ENCODE assay signal across 21 mouse cellular contexts in the genomic region with DNA sequence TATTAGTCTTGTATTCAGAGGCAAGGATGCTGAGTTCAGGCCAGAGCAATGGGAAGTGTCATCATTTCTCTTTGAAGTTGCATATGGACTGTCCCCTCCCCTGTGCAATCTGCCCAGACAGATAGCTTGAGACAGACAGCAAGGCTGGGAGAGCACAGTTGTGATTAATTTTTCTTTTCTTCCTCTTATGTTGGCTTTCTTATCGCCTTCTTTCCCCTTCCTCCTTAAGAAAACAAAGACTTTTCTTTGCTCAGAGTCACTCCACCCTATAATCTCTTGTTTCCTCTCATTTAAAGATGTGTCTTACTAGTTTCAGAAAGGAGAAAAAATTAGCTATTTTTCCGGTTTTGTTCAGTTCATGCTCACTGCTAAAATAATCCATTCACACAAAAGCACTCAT.
"Had no signal": no experiment of that assay in that cellular context is flagged by ENCODE, and none has a peak within 500 bp of the region (broad histone marks: within the 10 kb centered on the region; RNA-seq: fewer than 3 reads in every experiment).

No protein-coding gene starts in this region.

- H3K9ac ChIP-seq: liver, embryonic 13.5 days; liver, embryonic 15.5 days; liver, postnatal 0 days; midbrain, embryonic 12.5 days; neural tube, embryonic 13.5 days; neural tube, embryonic 15.5 days had no signal

- H3K4me1 ChIP-seq: liver, embryonic 13.5 days; liver, embryonic 15.5 days; midbrain, embryonic 10.5 days; midbrain, embryonic 12.5 days; neural tube, embryonic 13.5 days; neural tube, embryonic 15.5 days had no signal

- H3K4me2 ChIP-seq: liver, embryonic 11.5 days; liver, embryonic 13.5 days; liver, embryonic 15.5 days; midbrain, embryonic 12.5 days; neural tube, embryonic 13.5 days; neural tube, embryonic 15.5 days had no signal

- DNase-seq: liver; liver, embryonic 13.5 days; liver, postnatal 0 days; midbrain, embryonic 14.5 days; retina, postnatal 1 day; right cerebral cortex, adult 18-20 months; right cerebral cortex, postnatal 25 days; right cerebral cortex, postnatal 4 days; spleen, adult 18-20 months; thymus, adult 18-20 months; thymus, postnatal 14 days; thymus, postnatal 36 days had no signal

- ATAC-seq: liver, postnatal 0 days; midbrain, embryonic 16.5 days had no signal

- H3K27ac ChIP-seq: liver, embryonic 13.5 days; liver, embryonic 15.5 days; macrophage; midbrain, embryonic 10.5 days; midbrain, embryonic 12.5 days; neural tube, embryonic 13.5 days; neural tube, embryonic 15.5 days had no signal

- H3K27me3 ChIP-seq: liver, embryonic 13.5 days; liver, embryonic 15.5 days; midbrain, embryonic 12.5 days; neural tube, embryonic 13.5 days; neural tube, embryonic 15.5 days had no signal

- H3K4me3 ChIP-seq: liver, embryonic 13.5 days; liver, embryonic 15.5 days; midbrain, embryonic 10.5 days; midbrain, embryonic 12.5 days; myocyte; neural tube, embryonic 13.5 days; neural tube, embryonic 15.5 days had no signal

- H3K9me3 ChIP-seq: liver, embryonic 13.5 days; liver, embryonic 15.5 days; midbrain, embryonic 10.5 days; midbrain, embryonic 12.5 days; neural tube, embryonic 13.5 days; neural tube, embryonic 15.5 days had no signal

- H3K36me3 ChIP-seq: liver, embryonic 13.5 days; liver, embryonic 15.5 days; midbrain, embryonic 10.5 days; midbrain, embryonic 12.5 days; neural tube, embryonic 13.5 days; neural tube, embryonic 15.5 days had no signal
